Mouse (Mus musculus) embryonic fibroblast, embryonic 13.5 days (primary cell): ENCODE measurements at regions not wholly inside any gene's neighbourhood (a gene's known extent, or its start where the extent isn't known, plus 50 kb on each side); places are given as distances from the start of the nearest gene placed in this dataset.

Source experiments
- CTCF ChIP-seq: IDR thresholded peaks from 2 replicates; pipeline ENCODE4 v1.5.1; 2011; ENCODE audit warnings: mild to moderate bottlenecking, control low read depth, low read length, moderate library complexity, borderline replicate concordance; ENCODE audit not compliant: insufficient read depth
- POLR2A ChIP-seq: IDR thresholded peaks from 2 replicates; pipeline ENCODE4 v1.6.1; 2011; ENCODE audit warnings: low read depth, mild to moderate bottlenecking, control low read depth, low read length, moderate library complexity

DNA sequence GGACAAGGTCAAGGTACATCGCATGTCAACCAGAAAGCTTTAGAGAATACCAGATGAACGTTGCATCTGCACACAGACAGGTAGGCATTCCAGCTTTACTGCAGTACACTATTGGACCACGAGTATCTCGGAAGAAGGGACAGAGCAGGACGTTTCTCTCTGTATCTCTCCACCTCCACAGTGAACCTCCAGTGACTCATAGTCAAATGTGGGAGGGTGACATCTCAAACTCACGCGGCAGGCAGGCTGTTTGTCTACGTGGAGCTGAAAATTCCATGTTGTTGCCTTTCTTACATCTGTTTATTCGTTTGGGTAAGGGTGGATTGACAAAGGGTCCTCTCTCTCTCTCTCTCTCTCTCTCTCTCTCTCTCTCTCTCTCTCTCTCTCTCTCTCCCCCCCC, 463.6 kb downstream of the Kcnj2 start:
- no peak for TF ChIP-seq POLR2A
- no peak for TF ChIP-seq CTCF
